Mouse (Mus musculus): Measurements from ENCODE around the gene Fam25c. TPM values are rescaled to one million over a fixed set of nuclear protein-coding genes. Genes with fewer than 3 reads are reported as not detected.
"Not testable (repeated sequence)": the region's sequence is repeated elsewhere in the genome, so short reads cannot be mapped to it uniquely, and the experiment has no call there.

Gene Fam25c
- polyA plus RNA-seq, 1 experiment, result not detected

- Histone ChIP-seq H3ac (ENCODE audit: control insufficient read depth, insufficient read length, low read depth) (no peak overlapping the region), H3K36me3 (ENCODE audit: control insufficient read depth, insufficient read depth) (peaks cover 82% of the 10 kb centered on the region), H3K4me3 (ENCODE audit: insufficient read depth, poor library complexity, severe bottlenecking) (no peak overlapping the region), H3K79me3 (ENCODE audit: low read depth) (peaks cover 2% of the 10 kb centered on the region), H3K79me2 (ENCODE audit: control insufficient read depth, insufficient read depth) (peaks cover 10% of the 10 kb centered on the region), H3K27me3 (ENCODE audit: control insufficient read depth, insufficient read depth, insufficient read length) (no peaks in the 10 kb centered on the region)
- no peak for TF ChIP-seq MAX (IDR thresholded peaks at IDR 0.05)
- TF ChIP-seq CEBPB (IDR thresholded peaks at IDR 0.05; ENCODE audit: low read depth), result no peak
- no peak for TF ChIP-seq MYOG (IDR thresholded peaks at IDR 0.05; ENCODE audit: control insufficient read depth, extremely low read depth, insufficient read length)
- no peak for TF ChIP-seq MYOD1 (IDR thresholded peaks at IDR 0.05; ENCODE audit: control insufficient read depth, insufficient read length, low read depth)
- no peak for TF ChIP-seq USF1 (IDR thresholded peaks at IDR 0.05; ENCODE audit: low read depth)
- TF ChIP-seq FOSL1 (IDR thresholded peaks at IDR 0.05; ENCODE audit: insufficient read depth, low read length, poor library complexity, severe bottlenecking), result no peak
- no peak for TF ChIP-seq CTCF (IDR thresholded peaks at IDR 0.05; ENCODE audit: control insufficient read depth, insufficient read depth, insufficient read length)
Measured at GRCm38 (mm10) chr14:34326606-34327005, 28.6 kb downstream of the Fam25c start.

- Histone ChIP-seq H3K4me3 (ENCODE audit: insufficient read depth, poor library complexity, severe bottlenecking) (no peak overlapping the region), H3ac (ENCODE audit: control insufficient read depth, insufficient read length, low read depth) (no peak overlapping the region), H3K36me3 (ENCODE audit: control insufficient read depth, insufficient read depth) (peaks cover 83% of the 10 kb centered on the region), H3K79me3 (ENCODE audit: low read depth) (peaks cover 17% of the 10 kb centered on the region), H3K27me3 (ENCODE audit: control insufficient read depth, insufficient read depth, insufficient read length) (no peaks in the 10 kb centered on the region), H3K79me2 (ENCODE audit: control insufficient read depth, insufficient read depth) (peaks cover 40% of the 10 kb centered on the region)
- TF ChIP-seq CTCF (IDR thresholded peaks at IDR 0.05; ENCODE audit: control insufficient read depth, insufficient read depth, insufficient read length), result no peak
- no peak for TF ChIP-seq CEBPB (IDR thresholded peaks at IDR 0.05; ENCODE audit: low read depth)
- no peak for TF ChIP-seq MYOG (IDR thresholded peaks at IDR 0.05; ENCODE audit: control insufficient read depth, extremely low read depth, insufficient read length)
- no peak for TF ChIP-seq USF1 (IDR thresholded peaks at IDR 0.05; ENCODE audit: low read depth)
- no peak for TF ChIP-seq MYOD1 (IDR thresholded peaks at IDR 0.05; ENCODE audit: control insufficient read depth, insufficient read length, low read depth)
- no peak for TF ChIP-seq FOSL1 (IDR thresholded peaks at IDR 0.05; ENCODE audit: insufficient read depth, low read length, poor library complexity, severe bottlenecking)
Measured at GRCm38 (mm10) chr14:34323576-34324085, 31.6 kb downstream of the Fam25c start.

GRCm38 (mm10) chr14:34318113-34318512 lies 37.1 kb downstream of the Fam25c start:
- Histone ChIP-seq H3K27me3 (ENCODE audit: control insufficient read depth, insufficient read depth, insufficient read length) (no peaks in the 10 kb centered on the region), H3K79me2 (ENCODE audit: control insufficient read depth, insufficient read depth) (peaks cover 87% of the 10 kb centered on the region), H3ac (ENCODE audit: control insufficient read depth, insufficient read length, low read depth) (no peak overlapping the region), H3K36me3 (ENCODE audit: control insufficient read depth, insufficient read depth) (peaks cover 59% of the 10 kb centered on the region), H3K4me3 (ENCODE audit: insufficient read depth, poor library complexity, severe bottlenecking) (no peak overlapping the region), H3K79me3 (ENCODE audit: low read depth) (peaks cover 68% of the 10 kb centered on the region)
- TF ChIP-seq CTCF (IDR thresholded peaks at IDR 0.05; ENCODE audit: control insufficient read depth, insufficient read depth, insufficient read length), result no peak
- TF ChIP-seq CEBPB (IDR thresholded peaks at IDR 0.05; ENCODE audit: low read depth), result no peak
- no peak for TF ChIP-seq FOSL1 (IDR thresholded peaks at IDR 0.05; ENCODE audit: insufficient read depth, low read length, poor library complexity, severe bottlenecking)
- TF ChIP-seq MYOG (IDR thresholded peaks at IDR 0.05; ENCODE audit: control insufficient read depth, extremely low read depth, insufficient read length), result no peak
- no peak for TF ChIP-seq MAX (IDR thresholded peaks at IDR 0.05)
- no peak for TF ChIP-seq MYOD1 (IDR thresholded peaks at IDR 0.05; ENCODE audit: control insufficient read depth, insufficient read length, low read depth)
- no peak for TF ChIP-seq USF1 (IDR thresholded peaks at IDR 0.05; ENCODE audit: low read depth)

GRCm38 (mm10) chr14:34317431-34317830 lies 37.8 kb downstream of the Fam25c start:
- Histone ChIP-seq H3ac (ENCODE audit: control insufficient read depth, insufficient read length, low read depth) (no peak overlapping the region), H3K79me3 (ENCODE audit: low read depth) (peaks cover 73% of the 10 kb centered on the region), H3K4me3 (ENCODE audit: insufficient read depth, poor library complexity, severe bottlenecking) (no peak overlapping the region), H3K27me3 (ENCODE audit: control insufficient read depth, insufficient read depth, insufficient read length) (no peaks in the 10 kb centered on the region), H3K36me3 (ENCODE audit: control insufficient read depth, insufficient read depth) (peaks cover 56% of the 10 kb centered on the region), H3K79me2 (ENCODE audit: control insufficient read depth, insufficient read depth) (peaks cover 94% of the 10 kb centered on the region)
- TF ChIP-seq MYOD1 (IDR thresholded peaks at IDR 0.05; ENCODE audit: control insufficient read depth, insufficient read length, low read depth) (no peak), MAX (IDR thresholded peaks at IDR 0.05) (no peak)

GRCm38 (mm10) chr14:34316346-34316745 lies 38.9 kb downstream of the Fam25c start:
- H3ac ChIP-seq (ENCODE audit: control insufficient read depth, insufficient read length, low read depth), result no peak overlapping the region
- peaks cover 84% of the 10 kb centered on the region for H3K79me3 ChIP-seq (ENCODE audit: low read depth)
- peaks cover 51% of the 10 kb centered on the region for H3K36me3 ChIP-seq (ENCODE audit: control insufficient read depth, insufficient read depth)
- TF ChIP-seq FOSL1 (IDR thresholded peaks at IDR 0.05; ENCODE audit: insufficient read depth, low read length, poor library complexity, severe bottlenecking) (no peak), USF1 (IDR thresholded peaks at IDR 0.05; ENCODE audit: low read depth) (no peak), MAX (IDR thresholded peaks at IDR 0.05) (no peak), CTCF (IDR thresholded peaks at IDR 0.05; ENCODE audit: control insufficient read depth, insufficient read depth, insufficient read length) (no peak), CEBPB (IDR thresholded peaks at IDR 0.05; ENCODE audit: low read depth) (no peak)
- peaks cover 100% of the 10 kb centered on the region for H3K79me2 ChIP-seq (ENCODE audit: control insufficient read depth, insufficient read depth)
- no peaks in the 10 kb centered on the region for H3K27me3 ChIP-seq (ENCODE audit: control insufficient read depth, insufficient read depth, insufficient read length)
- no peak overlapping the region for H3K4me3 ChIP-seq (ENCODE audit: insufficient read depth, poor library complexity, severe bottlenecking)

GRCm38 (mm10) chr14:34314796-34315195 lies 40.4 kb downstream of the Fam25c start:
- TF ChIP-seq MAX (IDR thresholded peaks at IDR 0.05) (no peak), CTCF (IDR thresholded peaks at IDR 0.05; ENCODE audit: control insufficient read depth, insufficient read depth, insufficient read length) (no peak), MYOG (IDR thresholded peaks at IDR 0.05; ENCODE audit: control insufficient read depth, extremely low read depth, insufficient read length) (no peak), FOSL1 (IDR thresholded peaks at IDR 0.05; ENCODE audit: insufficient read depth, low read length, poor library complexity, severe bottlenecking) (no peak), USF1 (IDR thresholded peaks at IDR 0.05; ENCODE audit: low read depth) (no peak), CEBPB (IDR thresholded peaks at IDR 0.05; ENCODE audit: low read depth) (no peak), MYOD1 (IDR thresholded peaks at IDR 0.05; ENCODE audit: control insufficient read depth, insufficient read length, low read depth) (no peak)
- Histone ChIP-seq H3ac (ENCODE audit: control insufficient read depth, insufficient read length, low read depth) (no peak overlapping the region), H3K4me3 (ENCODE audit: insufficient read depth, poor library complexity, severe bottlenecking) (no peak overlapping the region), H3K27me3 (ENCODE audit: control insufficient read depth, insufficient read depth, insufficient read length) (no peaks in the 10 kb centered on the region), H3K36me3 (ENCODE audit: control insufficient read depth, insufficient read depth) (peaks cover 35% of the 10 kb centered on the region), H3K79me2 (ENCODE audit: control insufficient read depth, insufficient read depth) (peaks cover 93% of the 10 kb centered on the region), H3K79me3 (ENCODE audit: low read depth) (peaks cover 83% of the 10 kb centered on the region)

- not testable (repeated sequence) for H3K4me3 ChIP-seq (ENCODE audit: insufficient read depth, poor library complexity, severe bottlenecking); H3K27me3 ChIP-seq (ENCODE audit: control insufficient read depth, insufficient read depth, insufficient read length); H3ac ChIP-seq (ENCODE audit: control insufficient read depth, insufficient read length, low read depth)
- Histone ChIP-seq H3K79me2 (ENCODE audit: control insufficient read depth, insufficient read depth) (peaks cover 91% of the 10 kb centered on the region), H3K36me3 (ENCODE audit: control insufficient read depth, insufficient read depth) (peaks cover 31% of the 10 kb centered on the region), H3K79me3 (ENCODE audit: low read depth) (peaks cover 79% of the 10 kb centered on the region)
Measured at GRCm38 (mm10) chr14:34314383-34314782, 40.9 kb downstream of the Fam25c start.

Data from C2C12 (cell line).